Mouse (Mus musculus) liver, embryonic 16.5 days (tissue): ENCODE measurements around the gene Dhrs7. TPM values are rescaled to one million over a fixed set of nuclear protein-coding genes. Genes with fewer than 3 reads are reported as not detected.

Source experiments
- ATAC-seq: fragments of 200-750 bp; cut with Nextera tagmentation; 2 replicates; pipeline ENCODE4 v1.8.0; 2017; ENCODE audit warnings: low read depth, mild to moderate bottlenecking, moderate number of reproducible peaks, moderate library complexity
- H3K27ac ChIP-seq: fragments of 300-500 bp; sonication (generic); 2 replicates; pipeline ENCODE4 v1.5.1; 2014; ENCODE audit warnings: mild to moderate bottlenecking, low read length
- H3K27me3 ChIP-seq: fragments of 300-500 bp; sonication (generic); 2 replicates; pipeline ENCODE4 v1.6.1; 2014; ENCODE audit warnings: low read depth, low read length, mixed read lengths; ENCODE audit not compliant: control insufficient read depth, insufficient read depth
- H3K36me3 ChIP-seq: fragments of 300-500 bp; sonication (generic); 2 replicates; pipeline ENCODE4 v1.6.1; 2014; ENCODE audit warnings: mild to moderate bottlenecking; ENCODE audit not compliant: control insufficient read depth, insufficient read depth
- H3K4me1 ChIP-seq: fragments of 300-500 bp; sonication (generic); 2 replicates; pipeline ENCODE4 v1.6.1; 2014; ENCODE audit warnings: low read depth, low read length, mixed read lengths; ENCODE audit not compliant: control insufficient read depth
- H3K4me2 ChIP-seq: fragments of 300-500 bp; sonication (generic); 2 replicates; pipeline ENCODE4 v1.6.1; 2014; ENCODE audit warnings: low read depth, low read length, mixed read lengths
- H3K4me3 ChIP-seq: fragments of 300-500 bp; sonication (generic); 2 replicates; pipeline ENCODE4 v1.5.1; 2014; ENCODE audit warnings: low read depth, mild to moderate bottlenecking, low read length
- H3K9ac ChIP-seq: fragments of 300-500 bp; sonication (generic); 2 replicates; pipeline ENCODE4 v1.6.1; 2014; ENCODE audit warnings: low read depth, low read length
- H3K9me3 ChIP-seq: fragments of 300-500 bp; sonication (generic); replicated peaks from 2 replicates; pipeline ENCODE4 v1.6.1; 2016; ENCODE audit warnings: low read length; ENCODE audit not compliant: control insufficient read depth
- WGBS: fragments of 180-500 bp; shearing (Covaris S2); extraction: QIAGEN DNeasy Blood & Tissue Kit; methylation state at CpG from one replicate; pipeline ENCODE4 v1.1.7; 2014; ENCODE audit not compliant: insufficient replicate concordance; 5-methylcytosine and 5-hydroxymethylcytosine counted together
- polyA plus RNA-seq: library from polyadenylated mRNA; unstranded; fragments of >200 nt; fragmentation: Nextera tagmentation; extraction: Ambion mirVana; gene quantifications from 2 replicates; pipeline ENCODE4 v1.2.1, GENCODE M21; 2015

The Dhrs7 gene
- polyA plus RNA-seq, 1 experiment from 2014 or later: 80.8 TPM

DNA sequence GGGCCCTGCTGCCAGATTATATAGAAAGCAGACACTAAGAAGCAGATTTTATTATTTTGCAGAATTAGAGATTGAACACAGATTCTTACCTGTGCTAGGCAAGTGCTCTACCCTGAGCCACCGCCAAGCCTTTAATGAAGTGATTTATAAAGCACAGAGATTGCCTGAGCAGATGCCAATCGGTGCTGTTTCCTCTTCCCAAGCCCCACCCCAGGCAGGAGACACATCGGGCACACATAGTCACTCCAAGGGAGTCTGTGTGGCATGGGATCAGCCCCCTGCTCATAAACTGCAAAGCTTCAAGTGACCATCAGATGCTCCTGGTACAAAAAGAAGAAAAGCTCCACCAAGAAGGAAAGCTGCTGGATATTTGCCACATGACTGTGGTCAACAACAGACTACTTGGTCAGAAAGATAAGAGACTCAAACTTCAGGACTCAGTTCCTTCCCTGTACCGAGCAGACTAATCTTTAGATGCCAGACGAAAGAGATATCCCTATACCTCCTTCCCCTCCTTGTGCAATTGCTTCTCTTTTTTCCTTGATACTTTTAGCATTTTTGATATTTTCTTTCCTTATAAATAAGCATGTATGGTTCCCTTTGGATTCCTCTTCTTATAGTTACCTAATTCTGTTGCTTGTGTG is 41.7 kb downstream of the Dhrs7 start:
- Histone ChIP-seq H3K27ac (no peak overlapping the region), H3K9ac (no peak overlapping the region), H3K27me3 (no peaks in the 10 kb centered on the region), H3K9me3 (no peaks in the 10 kb centered on the region), H3K4me1 (no peaks in the 10 kb centered on the region), H3K4me3 (no peak overlapping the region), H3K36me3 (no peaks in the 10 kb centered on the region), H3K4me2 (no peak overlapping the region)
- 15% methylated on average over 5 of the region's 5 CpGs for WGBS
- no peak for ATAC-seq

- no peak overlapping the region for H3K4me3 ChIP-seq
- H3K27ac ChIP-seq: no peak overlapping the region
- ATAC-seq: no peak
- WGBS: 22% methylated on average over 1 of the region's 1 CpGs
- H3K9me3 ChIP-seq: no peaks in the 10 kb centered on the region
- no peaks in the 10 kb centered on the region for H3K27me3 ChIP-seq
- H3K4me1 ChIP-seq: no peaks in the 10 kb centered on the region
- no peak overlapping the region for H3K4me2 ChIP-seq
- H3K9ac ChIP-seq: no peak overlapping the region
- no peaks in the 10 kb centered on the region for H3K36me3 ChIP-seq
These were observed 43.3 kb downstream of the Dhrs7 start for GRCm38 (mm10) chr12:72621441-72621840.

DNA sequence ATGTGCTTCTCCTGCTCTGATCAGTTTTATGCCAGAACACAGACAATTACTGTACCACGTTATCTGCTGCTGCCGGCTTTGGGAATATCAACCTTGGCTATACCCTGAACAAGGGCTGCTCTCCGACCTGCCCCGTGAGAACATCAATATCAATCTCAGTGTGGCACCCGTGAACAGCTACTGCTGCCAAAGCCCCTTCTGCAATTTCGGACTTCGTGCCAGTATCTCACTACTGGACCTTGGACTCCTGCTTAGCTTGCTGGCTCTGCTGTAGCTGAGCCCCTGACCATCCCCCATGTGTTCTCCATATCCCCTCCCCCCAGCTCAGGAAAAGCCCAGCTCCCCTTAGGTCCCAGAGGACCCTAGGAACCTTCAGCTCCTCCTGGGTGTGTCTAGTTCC is 43.9 kb downstream of the Dhrs7 start:
- no peak overlapping the region for H3K9ac ChIP-seq
- no peaks in the 10 kb centered on the region for H3K4me1 ChIP-seq
- no peak overlapping the region for H3K4me3 ChIP-seq
- WGBS: 52% methylated on average over 7 of the region's 7 CpGs
- H3K27me3 ChIP-seq: no peaks in the 10 kb centered on the region
- no peaks in the 10 kb centered on the region for H3K9me3 ChIP-seq
- H3K4me2 ChIP-seq: no peak overlapping the region
- H3K36me3 ChIP-seq: no peaks in the 10 kb centered on the region
- H3K27ac ChIP-seq: no peak overlapping the region
- 0 out of 2 replicates have a peak, but pooled peaks have one; percentile 11 for ATAC-seq

DNA sequence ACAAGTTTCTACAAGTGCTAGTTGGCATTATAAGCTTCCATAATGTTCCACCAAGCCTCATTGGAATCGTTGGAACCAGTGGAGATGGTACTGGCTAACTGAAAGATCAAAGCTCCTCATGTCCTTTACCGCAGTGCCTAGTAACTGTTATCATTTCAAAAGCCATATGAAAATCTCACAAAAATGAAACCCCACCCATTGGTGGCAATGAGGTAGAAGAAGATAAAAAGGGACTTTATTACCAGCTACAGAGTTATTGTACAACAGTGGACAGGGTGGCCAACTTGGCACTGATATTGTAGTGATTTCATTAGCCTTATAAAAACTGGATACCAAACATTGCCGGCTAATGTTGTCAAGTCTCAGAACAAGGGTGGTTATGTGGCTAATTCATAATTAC is 52.7 kb downstream of the Dhrs7 start:
- H3K27ac ChIP-seq: no peak overlapping the region
- WGBS: 45% methylated on average over 3 of the region's 3 CpGs
- no peaks in the 10 kb centered on the region for H3K9me3 ChIP-seq
- H3K9ac ChIP-seq: no peak overlapping the region
- no peak for ATAC-seq
- H3K27me3 ChIP-seq: no peaks in the 10 kb centered on the region
- H3K36me3 ChIP-seq: no peaks in the 10 kb centered on the region
- no peak overlapping the region for H3K4me2 ChIP-seq
- no peaks in the 10 kb centered on the region for H3K4me1 ChIP-seq
- no peak overlapping the region for H3K4me3 ChIP-seq

Other genes with a start within 250 kb of the Dhrs7 start
- gene Lrrc9, start 223.0 kb downstream of the Dhrs7 start, polyA plus RNA-seq: 0.04 and 0.06 TPM in 2 replicates
- gene Pcnx4, start 128.5 kb downstream of the Dhrs7 start, polyA plus RNA-seq: 2.0 and 2.2 TPM in 2 replicates
- not detected in 2 replicates for gene Gm4756, start 15.2 kb downstream of the Dhrs7 start, polyA plus RNA-seq
- 11.0 and 12.1 TPM in 2 replicates for gene Ppm1a, start 92.5 kb upstream of the Dhrs7 start, polyA plus RNA-seq